Mouse (Mus musculus) heart, embryonic 16.5 days (tissue): ENCODE measurements around the gene 4930402H24Rik. TPM values are rescaled to one million over a fixed set of nuclear protein-coding genes. Genes with fewer than 3 reads are reported as not detected.

Experiments
- ATAC-seq: fragments of 200-750 bp; cut with Nextera tagmentation; replicated peaks from 2 replicates; pipeline ENCODE4 v1.8.0; 2017; ENCODE audit warnings: moderate number of reproducible peaks; ENCODE audit not compliant: insufficient read depth, low FRiP score; ENCODE audit errors: extremely low read depth
- H3K27ac ChIP-seq: fragments of 300-500 bp; sonication (generic); 2 replicates; pipeline ENCODE4 v1.5.1; 2014; ENCODE audit warnings: mild to moderate bottlenecking, low read length, control low read depth, moderate library complexity
- H3K27me3 ChIP-seq: fragments of 300-500 bp; sonication (generic); 2 replicates; pipeline ENCODE4 v1.6.1; 2014; ENCODE audit warnings: low read length, mixed read lengths; ENCODE audit not compliant: control insufficient read depth, insufficient read depth
- H3K36me3 ChIP-seq: fragments of 300-500 bp; sonication (generic); 2 replicates; pipeline ENCODE4 v1.6.1; 2014; ENCODE audit not compliant: control insufficient read depth, insufficient read depth
- H3K4me1 ChIP-seq: fragments of 300-500 bp; sonication (generic); 2 replicates; pipeline ENCODE4 v1.6.1; 2014; ENCODE audit warnings: low read length, mixed read lengths; ENCODE audit not compliant: control insufficient read depth, insufficient read depth
- H3K4me2 ChIP-seq: fragments of 300-500 bp; sonication (generic); 2 replicates; pipeline ENCODE4 v1.6.1; 2014; ENCODE audit warnings: low read depth, mild to moderate bottlenecking, control low read depth, low read length
- H3K4me3 ChIP-seq: fragments of 300-500 bp; sonication (generic); 2 replicates; pipeline ENCODE4 v1.5.1; 2014; ENCODE audit warnings: mild to moderate bottlenecking, control low read depth, low read length
- H3K9ac ChIP-seq: fragments of 300-500 bp; sonication (generic); 2 replicates; pipeline ENCODE4 v1.6.1; 2014; ENCODE audit warnings: low read length, control low read depth
- H3K9me3 ChIP-seq: fragments of 300-500 bp; sonication (generic); replicated peaks from 2 replicates; pipeline ENCODE4 v1.6.1; 2016; ENCODE audit warnings: low read length; ENCODE audit not compliant: control insufficient read depth
- WGBS: fragments of 180-500 bp; shearing (Covaris S2); extraction: QIAGEN DNeasy Blood & Tissue Kit; methylation state at CpG from one replicate; pipeline ENCODE4 v1.1.7; 2014; 5-methylcytosine and 5-hydroxymethylcytosine counted together
- polyA plus RNA-seq: library from polyadenylated mRNA; unstranded; fragments of >200 nt; fragmentation: Nextera tagmentation; extraction: Ambion mirVana; gene quantifications from 2 replicates; pipeline ENCODE4 v1.2.1, GENCODE M21; 2015

Gene 4930402H24Rik
- polyA plus RNA-seq, 1 experiment from 2014 or later: 51.5 TPM

DNA sequence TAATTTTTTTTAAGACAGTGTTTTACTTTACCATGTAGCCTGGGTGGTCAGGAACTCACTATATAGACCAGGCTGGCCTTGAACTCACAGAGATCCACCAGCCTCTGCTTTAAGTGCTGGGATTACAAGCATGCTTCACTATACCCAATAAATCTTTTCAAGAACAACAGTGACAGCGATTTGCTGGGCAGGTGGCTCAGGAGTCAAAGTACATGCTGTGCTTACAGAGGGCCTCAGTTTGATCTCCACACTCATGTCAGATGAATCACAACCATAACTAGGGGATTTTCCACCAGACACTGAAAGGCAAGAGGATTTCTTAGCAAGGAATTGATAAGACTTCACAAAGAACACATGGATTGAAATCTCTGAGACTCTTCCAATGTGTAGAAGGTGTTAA is 126.3 kb downstream of the 4930402H24Rik start:
- WGBS: 65% methylated on average over 1 of the region's 1 CpGs
- no peak overlapping the region for H3K9ac ChIP-seq

DNA sequence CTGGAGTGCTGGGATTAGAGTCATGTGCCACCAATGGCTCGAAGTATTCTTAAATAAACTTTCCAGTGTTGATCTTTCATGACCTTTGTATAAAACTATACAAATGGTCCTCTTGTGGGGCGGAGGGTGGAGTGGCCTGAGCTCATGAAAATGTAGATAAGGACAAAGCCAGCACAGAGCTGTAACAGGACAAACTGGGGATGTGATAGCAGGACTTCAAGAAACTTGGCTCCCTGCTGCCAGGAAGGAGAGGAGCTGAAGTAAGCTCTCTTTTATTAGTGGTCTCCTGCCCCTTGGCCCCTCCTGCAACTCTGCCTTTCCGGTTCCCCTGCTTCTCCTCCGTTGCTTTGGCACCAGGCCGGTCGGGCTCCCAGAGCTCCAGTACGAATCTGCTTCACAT is 129.6 kb downstream of the 4930402H24Rik start:
- peaks cover 63% of the 10 kb centered on the region for H3K36me3 ChIP-seq
- WGBS: 69% methylated on average over 7 of the region's 7 CpGs
- H3K4me1 ChIP-seq: no peaks in the 10 kb centered on the region
- H3K27ac ChIP-seq: no peak overlapping the region
- H3K4me3 ChIP-seq: no peak overlapping the region
- H3K9ac ChIP-seq: no peak overlapping the region
- no peaks in the 10 kb centered on the region for H3K9me3 ChIP-seq
- ATAC-seq: peak; percentile 45
- H3K4me2 ChIP-seq: no peak overlapping the region
- no peaks in the 10 kb centered on the region for H3K27me3 ChIP-seq

More for the DNA sequence above, 126.3 kb downstream of the 4930402H24Rik start:
- no peak for ATAC-seq
- Histone ChIP-seq H3K4me2 (no peak overlapping the region), H3K4me1 (no peaks in the 10 kb centered on the region), H3K9me3 (no peaks in the 10 kb centered on the region), H3K27me3 (no peaks in the 10 kb centered on the region), H3K27ac (no peak overlapping the region), H3K4me3 (no peak overlapping the region), H3K36me3 (peaks cover 72% of the 10 kb centered on the region)

DNA sequence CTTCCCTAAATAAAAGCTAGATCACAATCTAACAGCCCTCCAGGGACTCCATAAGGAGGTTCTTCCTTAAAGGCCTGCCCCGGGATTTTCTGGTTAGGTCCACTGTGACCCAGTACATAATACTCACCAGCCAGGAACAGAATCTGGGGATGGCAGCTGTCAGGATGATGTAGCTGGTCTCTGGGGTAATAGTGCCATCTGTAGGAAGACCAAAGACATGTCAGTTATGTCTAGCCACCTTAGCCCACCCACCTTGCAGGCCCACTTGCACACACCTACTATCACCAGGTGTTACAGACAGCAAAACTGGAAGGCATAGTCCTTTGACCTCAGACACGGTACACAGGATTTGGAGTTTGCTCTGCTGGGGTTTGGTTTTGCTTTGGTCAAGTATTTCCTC is 138.7 kb downstream of the 4930402H24Rik start:
- Histone ChIP-seq H3K9ac (no peak overlapping the region), H3K36me3 (peaks cover 72% of the 10 kb centered on the region), H3K9me3 (no peaks in the 10 kb centered on the region), H3K4me1 (no peaks in the 10 kb centered on the region), H3K4me3 (no peak overlapping the region), H3K27ac (no peak overlapping the region), H3K27me3 (no peaks in the 10 kb centered on the region), H3K4me2 (no peak overlapping the region)
- ATAC-seq: no peak
- 60% methylated on average over 2 of the region's 2 CpGs for WGBS

DNA sequence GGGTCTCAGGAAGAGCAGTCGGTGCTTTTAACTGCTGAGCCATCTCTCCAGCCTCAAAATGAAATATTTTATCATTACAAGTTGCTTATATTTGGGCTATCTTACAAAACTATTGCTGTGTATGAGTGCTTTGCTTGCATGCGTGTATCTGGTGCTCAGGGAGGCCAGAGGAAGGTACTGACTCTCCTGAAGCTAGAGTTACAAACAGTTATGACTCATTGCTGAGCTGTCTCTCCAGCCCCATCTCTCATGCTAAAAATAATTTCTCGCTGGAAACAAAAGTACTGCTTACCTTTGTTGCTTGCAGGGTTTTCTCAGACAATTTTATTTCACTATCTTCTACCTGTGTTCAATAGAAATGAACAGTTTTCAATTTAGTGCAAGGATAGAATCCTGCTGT is 140.8 kb downstream of the 4930402H24Rik start:
- Histone ChIP-seq H3K4me3 (no peak overlapping the region), H3K9ac (no peak overlapping the region), H3K36me3 (peaks cover 72% of the 10 kb centered on the region), H3K27me3 (no peaks in the 10 kb centered on the region), H3K27ac (no peak overlapping the region), H3K9me3 (no peaks in the 10 kb centered on the region), H3K4me2 (no peak overlapping the region), H3K4me1 (no peaks in the 10 kb centered on the region)
- no peak for ATAC-seq
- WGBS: 68% methylated on average over 3 of the region's 3 CpGs

DNA sequence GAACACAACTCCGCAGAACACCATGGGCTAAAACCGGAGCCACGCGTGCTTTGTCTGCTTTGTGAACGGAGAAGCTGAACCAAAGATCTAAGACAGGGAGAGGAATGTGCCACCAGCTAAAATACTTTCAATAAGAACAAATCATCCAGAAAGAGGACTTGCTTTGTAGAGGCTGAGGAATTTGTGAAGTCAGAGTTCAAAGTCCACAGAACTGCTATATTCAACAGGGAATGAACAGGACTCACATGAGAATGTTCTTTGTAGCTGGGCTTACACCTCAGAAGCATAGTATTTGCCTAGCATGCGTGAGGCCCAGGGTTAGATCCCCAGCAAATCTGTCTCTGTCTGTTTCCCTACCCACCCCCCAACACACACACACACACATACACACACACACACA is 145.3 kb downstream of the 4930402H24Rik start:
- no peak for ATAC-seq
- no peaks in the 10 kb centered on the region for H3K4me1 ChIP-seq
- H3K27ac ChIP-seq: no peak overlapping the region
- no peak overlapping the region for H3K4me2 ChIP-seq
- no peaks in the 10 kb centered on the region for H3K27me3 ChIP-seq
- peaks cover 46% of the 10 kb centered on the region for H3K36me3 ChIP-seq
- H3K9ac ChIP-seq: no peak overlapping the region
- WGBS: 86% methylated on average over 6 of the region's 6 CpGs
- no peak overlapping the region for H3K4me3 ChIP-seq
- no peaks in the 10 kb centered on the region for H3K9me3 ChIP-seq

DNA sequence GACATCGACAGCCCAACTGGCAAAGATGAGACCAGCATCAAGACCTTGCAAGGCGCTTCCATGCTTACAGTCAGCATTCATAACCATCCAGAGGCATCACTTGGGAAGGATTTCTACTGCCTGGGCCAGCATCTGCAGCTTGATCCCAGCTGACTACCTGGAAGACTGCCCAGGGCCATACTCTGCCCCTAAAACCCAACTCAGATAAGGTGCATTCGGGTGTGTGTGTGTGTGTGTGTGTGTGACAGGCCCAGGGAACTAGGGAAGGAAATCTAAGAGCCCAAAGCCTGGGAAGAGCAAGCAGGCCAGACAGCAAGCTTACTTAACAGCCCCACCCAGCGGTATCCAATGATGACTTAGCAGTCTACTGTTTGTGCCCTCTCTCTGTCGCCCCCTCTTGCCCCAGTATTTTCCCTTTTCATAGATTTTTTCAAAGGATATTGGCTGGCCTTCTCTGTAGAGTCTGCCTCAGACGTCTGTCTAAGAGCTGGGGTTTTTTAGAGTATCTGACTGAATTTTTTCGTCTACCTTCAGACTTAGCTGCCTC is 151.1 kb downstream of the 4930402H24Rik start:
- H3K9me3 ChIP-seq: no peaks in the 10 kb centered on the region
- WGBS: 53% methylated on average over 7 of the region's 7 CpGs
- H3K4me1 ChIP-seq: 0 out of 2 replicates have a peak, but pooled peaks cover 2% of the 10 kb centered on the region
- no peak for ATAC-seq
- no peak overlapping the region for H3K4me3 ChIP-seq
- no peaks in the 10 kb centered on the region for H3K27me3 ChIP-seq
- no peak overlapping the region for H3K9ac ChIP-seq
- H3K36me3 ChIP-seq: peaks cover 14% of the 10 kb centered on the region
- H3K27ac ChIP-seq: no peak overlapping the region
- H3K4me2 ChIP-seq: no peak overlapping the region

DNA sequence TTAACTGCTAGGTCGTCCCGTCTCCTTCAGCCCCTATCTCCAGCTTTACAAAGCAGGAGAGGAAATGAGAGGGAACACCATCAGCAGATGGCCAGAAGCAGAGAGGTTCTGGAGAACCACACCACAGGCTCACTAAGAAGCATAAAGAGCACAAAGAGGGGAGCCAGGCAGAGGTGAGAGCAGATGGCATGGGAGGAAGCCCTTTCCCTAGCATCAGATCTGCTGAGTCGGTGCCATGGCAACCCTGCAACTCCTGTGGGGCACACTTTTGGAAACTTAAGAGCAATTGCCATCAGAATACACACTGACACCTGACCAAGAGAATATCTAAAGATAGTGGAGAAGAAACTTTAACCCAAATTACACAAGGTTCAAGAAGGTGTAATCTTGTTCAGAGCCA is 151.6 kb downstream of the 4930402H24Rik start:
- Histone ChIP-seq H3K9me3 (no peaks in the 10 kb centered on the region), H3K4me2 (no peak overlapping the region), H3K4me1 (0 out of 2 replicates have a peak, but pooled peaks cover 2% of the 10 kb centered on the region), H3K36me3 (peaks cover 18% of the 10 kb centered on the region), H3K27ac (no peak overlapping the region), H3K9ac (no peak overlapping the region), H3K4me3 (no peak overlapping the region), H3K27me3 (no peaks in the 10 kb centered on the region)
- WGBS: 71% methylated on average over 3 of the region's 3 CpGs
- no peak for ATAC-seq

DNA sequence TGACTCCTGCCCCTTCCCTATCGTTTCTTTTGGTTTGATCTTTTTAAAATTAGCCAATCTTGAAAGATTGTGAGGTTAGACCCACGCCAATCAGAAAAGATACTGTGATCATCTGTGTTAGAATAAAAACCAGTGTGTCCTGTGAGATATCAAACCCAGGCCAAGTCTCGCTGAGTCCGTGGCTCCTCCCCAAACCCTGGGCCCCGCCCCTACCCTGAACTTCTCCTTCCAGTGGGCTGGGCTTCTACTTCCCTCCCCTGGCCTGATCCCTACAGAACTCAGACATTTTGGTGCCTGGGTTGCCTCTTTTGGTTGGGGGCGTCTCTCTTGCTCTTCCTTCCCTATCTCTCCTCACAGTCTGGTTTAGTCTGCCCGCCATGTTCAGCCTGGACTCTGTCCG is 155.8 kb downstream of the 4930402H24Rik start:
- Histone ChIP-seq H3K4me1 (0 out of 2 replicates have a peak, but pooled peaks cover 2% of the 10 kb centered on the region), H3K4me3 (no peak overlapping the region), H3K36me3 (peaks cover 45% of the 10 kb centered on the region), H3K4me2 (no peak overlapping the region), H3K27ac (no peak overlapping the region), H3K27me3 (no peaks in the 10 kb centered on the region), H3K9ac (no peak overlapping the region), H3K9me3 (no peaks in the 10 kb centered on the region; the same call in 1 of the 2 replicates)
- no peak for ATAC-seq
- 58% methylated on average over 8 of the region's 8 CpGs for WGBS

DNA sequence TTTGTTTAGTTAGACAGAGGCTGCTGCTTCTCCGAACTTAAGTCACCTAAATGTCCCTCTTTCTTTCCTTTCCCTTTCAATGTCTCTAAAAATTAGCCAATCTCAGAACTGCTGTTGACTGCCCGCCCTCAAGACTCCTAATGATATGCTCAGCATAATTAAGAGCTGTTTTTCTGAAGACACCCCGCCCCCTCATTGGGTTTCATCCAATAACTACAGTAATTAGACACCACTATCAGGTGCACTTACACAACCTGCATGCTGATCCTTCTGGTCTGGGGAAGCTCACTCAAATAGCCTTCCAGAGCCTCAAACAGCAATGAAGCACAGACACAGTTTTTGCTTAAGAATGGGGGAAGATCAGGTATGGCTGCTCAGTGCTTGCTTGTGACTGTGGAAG is 156.5 kb downstream of the 4930402H24Rik start:
- H3K4me3 ChIP-seq: no peak overlapping the region
- H3K36me3 ChIP-seq: peaks cover 51% of the 10 kb centered on the region
- ATAC-seq: no peak
- no peaks in the 10 kb centered on the region; the same call in 1 of the 2 replicates for H3K9me3 ChIP-seq
- no peak overlapping the region for H3K9ac ChIP-seq
- H3K27me3 ChIP-seq: no peaks in the 10 kb centered on the region
- 87% methylated on average over 3 of the region's 3 CpGs for WGBS
- H3K4me1 ChIP-seq: no peaks in the 10 kb centered on the region
- H3K27ac ChIP-seq: no peak overlapping the region
- H3K4me2 ChIP-seq: no peak overlapping the region
